13 mouse cellular contexts compared by ENCODE assay signal in the genomic region with DNA sequence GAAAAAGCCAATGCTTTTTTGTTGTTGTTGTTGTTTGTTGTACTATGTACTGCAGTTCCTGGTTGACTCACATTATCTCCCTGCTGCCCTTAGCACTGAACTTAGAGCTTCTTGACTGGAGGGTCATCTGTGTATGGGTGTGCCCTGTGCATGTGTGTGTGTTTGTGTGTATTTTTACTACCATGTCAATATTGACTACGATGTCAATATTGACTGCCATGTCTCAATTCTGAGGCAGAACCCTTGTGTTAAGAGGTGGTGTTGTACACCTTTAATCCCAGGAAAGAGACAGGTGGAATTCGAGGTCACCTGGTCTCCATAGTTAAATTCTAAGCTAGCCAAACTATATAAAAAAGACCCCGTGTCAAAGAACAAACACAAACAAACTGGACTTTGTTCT. TPM values are rescaled to one million over a fixed set of nuclear protein-coding genes. Genes with fewer than 3 reads are reported as not detected.
A peak's percentile ranks its signal among the peaks of the same experiment; 100 is the strongest.
DNase-seq lines count a peak whose midpoint lies in the region; ATAC-seq and TF ChIP-seq lines count a peak whose summit lies in the region.
"Had no signal": no experiment of that assay in that cellular context is flagged by ENCODE, and none has a peak within 500 bp of the region (broad histone marks: within the 10 kb centered on the region; RNA-seq: fewer than 3 reads in every experiment).

No protein-coding gene starts in this region.

- 74% methylated on average over 3 of the region's 3 CpGs for WGBS in heart, embryonic 10.5 days
- WGBS in liver, embryonic 12.5 days (ENCODE audit: insufficient replicate concordance), result 59% methylated on average over 3 of the region's 3 CpGs
- 65% methylated on average over 3 of the region's 3 CpGs for WGBS in liver, embryonic 11.5 days
- WGBS in intestine, embryonic 15.5 days, result 53% methylated on average over 3 of the region's 3 CpGs
- 71% methylated on average over 3 of the region's 3 CpGs for WGBS in neural tube, embryonic 14.5 days

- H3K4me1 ChIP-seq in heart, embryonic 10.5 days, result peaks cover 58% of the 10 kb centered on the region
- H3K4me1 ChIP-seq in liver, embryonic 12.5 days, result peaks cover 30% of the 10 kb centered on the region
- 0 out of 2 replicates have a peak, but pooled peaks cover 4% of the 10 kb centered on the region for H3K4me1 ChIP-seq in liver, embryonic 11.5 days (replicated peaks; ENCODE audit: control insufficient read depth, insufficient read depth, low read length)
- peaks cover 18% of the 10 kb centered on the region for H3K4me1 ChIP-seq in intestine, embryonic 15.5 days (replicated peaks)
- H3K4me1 ChIP-seq in neural tube, embryonic 14.5 days (ENCODE audit: control insufficient read depth, insufficient read depth, low read length), result peaks cover 70% of the 10 kb centered on the region

- no peaks in the 10 kb centered on the region for H3K27me3 ChIP-seq in heart, embryonic 10.5 days (ENCODE audit: insufficient read depth, poor library complexity, severe bottlenecking)
- peaks cover 16% of the 10 kb centered on the region for H3K27me3 ChIP-seq in liver, embryonic 12.5 days (replicated peaks)
- peaks cover 4% of the 10 kb centered on the region; the same call in 1 of the 2 replicates for H3K27me3 ChIP-seq in liver, embryonic 11.5 days (replicated peaks; ENCODE audit: control insufficient read depth, insufficient read depth, low read length)
- H3K27me3 ChIP-seq in intestine, embryonic 15.5 days (replicated peaks), result no peaks in the 10 kb centered on the region
- H3K27me3 ChIP-seq in neural tube, embryonic 14.5 days (ENCODE audit: control insufficient read depth, insufficient read depth, low read length), result no peaks in the 10 kb centered on the region
- H3K27me3 ChIP-seq: limb, embryonic 15.5 days; Patski had no signal

- H3K36me3 ChIP-seq in heart, embryonic 10.5 days, result 0 out of 2 replicates have a peak, but pooled peaks cover 7% of the 10 kb centered on the region
- H3K36me3 ChIP-seq in liver, embryonic 12.5 days, result no peaks in the 10 kb centered on the region
- H3K36me3 ChIP-seq in liver, embryonic 11.5 days (ENCODE audit: control insufficient read depth, insufficient read depth, low read length), result no peaks in the 10 kb centered on the region
- no peaks in the 10 kb centered on the region for H3K36me3 ChIP-seq in intestine, embryonic 15.5 days
- no peaks in the 10 kb centered on the region for H3K36me3 ChIP-seq in neural tube, embryonic 14.5 days (ENCODE audit: control insufficient read depth, insufficient read depth, low read length)
- H3K36me3 ChIP-seq: limb, embryonic 15.5 days had no signal

- H3K4me2 ChIP-seq in liver, embryonic 12.5 days, result no peak overlapping the region
- no peak overlapping the region for H3K4me2 ChIP-seq in liver, embryonic 11.5 days
- no peak overlapping the region for H3K4me2 ChIP-seq in intestine, embryonic 15.5 days (replicated peaks)
- 0 out of 2 replicates have a peak overlapping the region, but pooled peaks have one; percentile 3 for H3K4me2 ChIP-seq in neural tube, embryonic 14.5 days (ENCODE audit: low read depth, low read length)
- H3K4me2 ChIP-seq: limb, embryonic 15.5 days had no signal

- H3K9me3 ChIP-seq in heart, embryonic 10.5 days, result no peaks in the 10 kb centered on the region
- no peaks in the 10 kb centered on the region for H3K9me3 ChIP-seq in liver, embryonic 12.5 days (replicated peaks)
- H3K9me3 ChIP-seq in liver, embryonic 11.5 days (ENCODE audit: control insufficient read depth, low read length), result no peaks in the 10 kb centered on the region
- no peaks in the 10 kb centered on the region for H3K9me3 ChIP-seq in intestine, embryonic 15.5 days
- H3K9me3 ChIP-seq in neural tube, embryonic 14.5 days (ENCODE audit: control insufficient read depth, low read length), result no peaks in the 10 kb centered on the region
- H3K9me3 ChIP-seq: limb, embryonic 15.5 days had no signal

- no peak for DNase-seq in heart, embryonic 10.5 days (ENCODE audit: low spot score)
- no peak for DNase-seq in heart, postnatal 10 days
- DNase-seq in liver, embryonic 11.5 days (ENCODE audit: low spot score), result no peak
- DNase-seq in right cerebral cortex, postnatal 14 days, result no peak
- no peak for DNase-seq in gastrocnemius, adult 2 months
- DNase-seq: adrenal gland, postnatal 25 days; layer of hippocampus, postnatal 36 days had no signal

- no peak overlapping the region for H3K9ac ChIP-seq in liver, embryonic 12.5 days
- no peak overlapping the region for H3K9ac ChIP-seq in liver, embryonic 11.5 days (ENCODE audit: low read depth, low read length)
- H3K9ac ChIP-seq in intestine, embryonic 15.5 days, result no peak overlapping the region
- H3K9ac ChIP-seq in neural tube, embryonic 14.5 days (replicated peaks; ENCODE audit: low read depth, low read length), result no peak overlapping the region
- H3K9ac ChIP-seq: limb, embryonic 15.5 days had no signal

- TF ChIP-seq CTCF in gastrocnemius, adult 2 months (IDR thresholded peaks at IDR 0.05), result no peak

- H3K27ac ChIP-seq in heart, embryonic 10.5 days, result peak overlapping the region; percentile 83; the same call in 1 of the 2 replicates
- no peak overlapping the region for H3K27ac ChIP-seq in liver, embryonic 12.5 days
- H3K27ac ChIP-seq in liver, embryonic 11.5 days (ENCODE audit: low read depth, low read length), result no peak overlapping the region
- no peak overlapping the region for H3K27ac ChIP-seq in intestine, embryonic 15.5 days
- no peak overlapping the region for H3K27ac ChIP-seq in neural tube, embryonic 14.5 days (ENCODE audit: low read depth, low read length)
- H3K27ac ChIP-seq in gastrocnemius, adult 2 months, result no peak overlapping the region; the same call in 1 of the 2 replicates
- H3K27ac ChIP-seq: limb, embryonic 15.5 days had no signal

- intact Hi-C loops in heart, postnatal 10 days (cut with DNase I), result no loop called here
- intact Hi-C loops in gastrocnemius, adult 2 months (cut with DNase I), result no loop called here

- 0 out of 2 replicates have a peak, but pooled peaks have one; percentile 16 for ATAC-seq in liver, embryonic 12.5 days
- ATAC-seq in liver, embryonic 11.5 days (replicated peaks; ENCODE audit: low FRiP score), result no peak
- peak; percentile 1; the same call in 1 of the 2 replicates for ATAC-seq in intestine, embryonic 15.5 days
- ATAC-seq in neural tube, embryonic 14.5 days (ENCODE audit: low read depth), result no peak
- ATAC-seq: inflammation-experienced regulatory T-cells, adult 6 months had no signal

- no peak overlapping the region for H3K4me3 ChIP-seq in heart, embryonic 10.5 days
- no peak overlapping the region for H3K4me3 ChIP-seq in liver, embryonic 12.5 days
- H3K4me3 ChIP-seq in liver, embryonic 11.5 days (ENCODE audit: low read depth, low read length), result no peak overlapping the region
- H3K4me3 ChIP-seq in intestine, embryonic 15.5 days (replicated peaks), result no peak overlapping the region
- H3K4me3 ChIP-seq in neural tube, embryonic 14.5 days (ENCODE audit: low read depth, low read length), result no peak overlapping the region
- H3K4me3 ChIP-seq in gastrocnemius, adult 2 months, result no peak overlapping the region
- H3K4me3 ChIP-seq: limb, embryonic 15.5 days had no signal

RNA-seq across cellular contexts. Expression of a gene that starts 5.6 kb away (rescaled TPM):
- polyA plus RNA-seq in heart, embryonic 10.5 days (2016; fragmentation: Nextera tagmentation; extraction: Ambion mirVana), result 63.1 and 110 TPM in 2 replicates
- total RNA-seq in heart, postnatal 10 days (2021), result 10 to 100 TPM; 30.1 to 31.4 TPM
- polyA plus RNA-seq in liver, embryonic 12.5 days (2016; fragmentation: Nextera tagmentation; extraction: Ambion mirVana), result 13.7 and 15.0 TPM in 2 replicates
- polyA plus RNA-seq in liver, embryonic 11.5 days (2014; fragmentation: Nextera tagmentation; extraction: Ambion mirVana), result 24.8 and 25.0 TPM in 2 replicates
- polyA plus RNA-seq in intestine, embryonic 15.5 days (2015; fragmentation: Nextera tagmentation; extraction: Ambion mirVana), result 11.1 and 12.0 TPM in 2 replicates
- polyA plus RNA-seq in neural tube, embryonic 14.5 days (2014; fragmentation: Nextera tagmentation; extraction: Ambion mirVana), result 21.1 and 31.0 TPM in 2 replicates
- 1 to 10 TPM; 6.9 to 8.8 TPM for total RNA-seq in gastrocnemius, adult 2 months (2021)

Comparison
In these comparisons a context has a peak if more than half of its experiments do, and no peak if none do; other contexts are left out.
1. ATAC-seq: peak in liver, embryonic 12.5 days (single experiment) and intestine, embryonic 15.5 days (single experiment); none in liver, embryonic 11.5 days (single experiment) and neural tube, embryonic 14.5 days (single experiment).